Mouse (Mus musculus) duodenum, adult 2 months (tissue): ENCODE measurements around the gene Il15. TPM values are rescaled to one million over a fixed set of nuclear protein-coding genes. Genes with fewer than 3 reads are reported as not detected.

ENCODE experiments used
- polyA plus RNA-seq: library from polyadenylated mRNA; depleted of rRNA; stranded (reverse); fragments of >200 nt; gene quantifications from 2 replicates; pipeline ENCODE4 v1.2.3, GENCODE M21; 2012; ENCODE audit warnings: low replicate concordance; rRNA removed

The Il15 gene
- polyA plus RNA-seq = 13.5 and 23.9 TPM in 2 replicates

GRCm38 (mm10) chr8:82402686-82403330 lies at the start of gene Il15:
Il15 (minus strand) TSS chr8:82403222.

